Mouse (Mus musculus) kidney, adult 2 months (tissue): Measurements from ENCODE around the gene Dusp7. TPM values are rescaled to one million over a fixed set of nuclear protein-coding genes. Genes with fewer than 3 reads are reported as not detected.
A peak's percentile ranks its signal among the peaks of the same experiment; 100 is the strongest.

Experiments used
- DNase-seq: peaks from one replicate; pipeline ENCODE4 v3.0.0; 2021
- H3K27ac ChIP-seq: fragments of 200-500 bp; 2 replicates; pipeline ENCODE4 v1.5.1; 2012; ENCODE audit warnings: low read depth, low read length, control low read depth, inconsistent platforms; ENCODE audit not compliant: insufficient read depth
- H3K27me3 ChIP-seq: fragments of 200-500 bp; replicated peaks from 2 replicates; pipeline ENCODE4 v1.6.1; 2012; ENCODE audit warnings: mild to moderate bottlenecking, moderate library complexity, low read length, inconsistent platforms; ENCODE audit not compliant: control insufficient read depth, insufficient read depth
- H3K36me3 ChIP-seq: fragments of 200-500 bp; 2 replicates; pipeline ENCODE4 v1.6.1; 2012; ENCODE audit warnings: mild to moderate bottlenecking, moderate library complexity, low read length, inconsistent platforms; ENCODE audit not compliant: control insufficient read depth, insufficient read depth
- H3K4me1 ChIP-seq: fragments of 200-500 bp; 2 replicates; pipeline ENCODE4 v1.6.1; 2011; ENCODE audit warnings: low read length; ENCODE audit not compliant: control insufficient read depth, insufficient read depth
- H3K4me3 ChIP-seq: fragments of 200-500 bp; 2 replicates; pipeline ENCODE4 v1.5.1; 2011; ENCODE audit warnings: mild to moderate bottlenecking, low read depth, low read length, control low read depth; ENCODE audit not compliant: insufficient read depth
- CTCF ChIP-seq: fragments of 200-500 bp; conservative IDR thresholded peaks from 2 replicates; pipeline ENCODE4 v1.5.1; 2011; ENCODE audit warnings: low read depth, mild to moderate bottlenecking, control low read depth, low read length, moderate library complexity, mixed read lengths; ENCODE audit not compliant: insufficient read depth, insufficient read length
- POLR2A ChIP-seq: fragments of 200-500 bp; IDR thresholded peaks from one replicate; pipeline ENCODE4 v1.6.1; 2011; ENCODE audit warnings: low read depth, low read length, control low read depth
- WGBS: fragments of 180-500 bp; shearing (Covaris S2); methylation state at CpG from one replicate; pipeline ENCODE4 v1.1.7; 2018; 5-methylcytosine and 5-hydroxymethylcytosine counted together
- polyA plus RNA-seq: library from polyadenylated mRNA; depleted of rRNA; stranded (reverse); fragments of >200 nt; gene quantifications from 2 replicates; pipeline ENCODE4 v1.2.3, GENCODE M21; 2012

The Dusp7 gene
- polyA plus RNA-seq, 1 experiment, result 38.8 TPM

DNA sequence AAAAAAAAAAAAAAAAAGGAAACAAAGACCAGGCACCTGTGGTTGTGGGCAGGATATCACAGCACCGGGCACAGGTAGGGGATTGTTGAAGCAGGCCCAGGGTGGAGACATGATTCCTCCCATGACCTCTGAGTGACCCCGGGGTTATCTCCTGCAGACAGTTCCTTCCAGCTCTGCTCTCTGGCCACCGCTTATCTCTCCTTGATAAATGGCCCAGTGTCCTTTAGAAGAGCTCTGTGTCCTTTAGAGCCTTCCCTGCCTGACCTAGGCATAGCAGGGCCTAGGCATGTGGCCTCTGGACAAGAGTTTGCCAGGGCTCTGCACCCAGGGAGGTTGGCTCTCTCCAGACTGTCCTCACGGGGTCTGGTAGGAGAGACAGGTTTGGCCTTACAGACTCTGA lies 29.3 kb downstream of the Dusp7 start:
- DNase-seq, result peak; percentile 40
- Histone ChIP-seq H3K4me1 (peaks cover 19% of the 10 kb centered on the region), H3K36me3 (no peaks in the 10 kb centered on the region), H3K4me3 (no peak overlapping the region), H3K27me3 (no peaks in the 10 kb centered on the region), H3K27ac (no peak overlapping the region)
- TF ChIP-seq CTCF (no peak), POLR2A (no peak)
- 87% methylated on average over 4 of the region's 4 CpGs for WGBS

DNA sequence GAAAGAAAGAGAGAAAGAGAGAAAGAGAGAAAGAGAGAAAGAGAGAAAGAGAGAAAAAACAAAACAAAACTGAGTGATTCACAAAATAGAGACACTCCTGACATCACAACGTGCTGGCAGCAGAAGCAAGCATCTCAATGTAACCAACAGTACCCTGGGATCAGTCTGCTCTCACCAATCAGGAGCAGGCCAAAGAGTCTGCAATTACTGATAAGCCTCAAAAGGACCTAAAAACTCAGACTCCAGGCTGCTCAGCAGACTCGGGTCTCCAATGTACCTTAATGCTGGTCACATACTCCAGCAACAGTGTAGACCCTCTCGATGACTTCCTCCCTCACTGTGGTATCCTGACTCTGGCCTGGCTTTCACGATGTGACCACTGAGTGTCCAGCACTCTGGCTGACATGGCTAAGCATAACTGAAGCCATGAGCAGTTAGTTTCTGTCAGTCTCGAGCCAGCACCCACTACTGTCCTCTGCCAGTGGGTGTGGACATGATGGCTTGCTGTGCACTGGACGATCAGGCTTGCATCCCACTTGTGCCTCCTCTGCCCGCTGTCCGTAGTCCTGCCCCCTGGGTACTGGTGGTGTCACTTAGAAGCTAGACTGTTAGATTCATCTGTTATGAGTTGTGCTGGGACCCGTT lies 30.4 kb downstream of the Dusp7 start:
- H3K4me1 ChIP-seq, result peaks cover 13% of the 10 kb centered on the region
- no peaks in the 10 kb centered on the region for H3K36me3 ChIP-seq
- WGBS, result 64% methylated on average over 9 of the region's 9 CpGs
- DNase-seq, result no peak
- H3K27ac ChIP-seq, result no peak overlapping the region
- no peak for TF ChIP-seq POLR2A
- no peak for TF ChIP-seq CTCF
- H3K4me3 ChIP-seq, result no peak overlapping the region
- no peaks in the 10 kb centered on the region for H3K27me3 ChIP-seq

DNA sequence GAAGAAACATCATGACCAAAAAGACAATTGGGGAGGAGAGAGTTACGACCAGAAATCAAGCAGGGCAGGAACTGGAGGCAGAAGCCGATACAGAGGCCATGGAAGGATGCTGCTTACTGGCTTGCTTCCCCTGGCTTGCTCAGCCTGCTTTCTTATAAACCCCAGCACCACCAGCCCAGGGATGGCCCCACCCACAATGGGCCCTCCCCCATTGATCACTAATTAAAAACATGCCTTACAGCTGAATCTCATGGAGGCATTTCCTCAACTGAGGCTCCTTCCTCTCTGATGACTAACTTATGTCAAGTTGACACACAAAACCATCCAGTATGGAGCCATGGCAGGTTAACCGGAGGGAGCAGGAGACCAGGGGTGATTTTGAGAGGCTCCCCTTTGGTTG lies 31.4 kb downstream of the Dusp7 start:
- peaks cover 10% of the 10 kb centered on the region for H3K4me1 ChIP-seq
- no peaks in the 10 kb centered on the region for H3K27me3 ChIP-seq
- TF ChIP-seq POLR2A (no peak), CTCF (no peak)
- H3K36me3 ChIP-seq, result no peaks in the 10 kb centered on the region
- 85% methylated on average over 3 of the region's 3 CpGs for WGBS
- H3K4me3 ChIP-seq, result no peak overlapping the region
- no peak overlapping the region for H3K27ac ChIP-seq
- DNase-seq, result no peak

DNA sequence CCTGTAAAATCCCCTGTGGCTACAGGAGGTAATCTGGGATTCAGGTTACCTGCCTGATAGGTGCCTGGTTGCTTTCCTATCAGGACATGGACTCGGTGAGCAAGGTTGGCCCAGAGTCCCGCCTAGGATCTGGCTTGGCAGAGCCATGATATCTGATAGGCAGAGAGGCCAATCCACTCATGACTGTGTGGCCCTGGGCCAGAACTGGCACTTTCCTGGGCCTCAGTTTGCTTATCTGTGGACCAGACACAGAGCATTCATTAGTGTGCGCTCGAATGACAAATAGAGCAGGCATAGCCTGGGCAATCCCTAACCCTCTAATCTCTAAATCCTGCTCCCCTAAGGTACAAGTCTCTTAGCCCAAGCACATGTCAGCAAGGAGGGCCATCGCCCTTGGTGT lies 33.7 kb downstream of the Dusp7 start:
- peaks cover 24% of the 10 kb centered on the region for H3K4me1 ChIP-seq
- no peaks in the 10 kb centered on the region for H3K27me3 ChIP-seq
- no peak overlapping the region for H3K27ac ChIP-seq
- no peaks in the 10 kb centered on the region for H3K36me3 ChIP-seq
- WGBS, result 87% methylated on average over 5 of the region's 5 CpGs
- TF ChIP-seq POLR2A (no peak), CTCF (no peak)
- H3K4me3 ChIP-seq, result no peak overlapping the region
- no peak for DNase-seq

DNA sequence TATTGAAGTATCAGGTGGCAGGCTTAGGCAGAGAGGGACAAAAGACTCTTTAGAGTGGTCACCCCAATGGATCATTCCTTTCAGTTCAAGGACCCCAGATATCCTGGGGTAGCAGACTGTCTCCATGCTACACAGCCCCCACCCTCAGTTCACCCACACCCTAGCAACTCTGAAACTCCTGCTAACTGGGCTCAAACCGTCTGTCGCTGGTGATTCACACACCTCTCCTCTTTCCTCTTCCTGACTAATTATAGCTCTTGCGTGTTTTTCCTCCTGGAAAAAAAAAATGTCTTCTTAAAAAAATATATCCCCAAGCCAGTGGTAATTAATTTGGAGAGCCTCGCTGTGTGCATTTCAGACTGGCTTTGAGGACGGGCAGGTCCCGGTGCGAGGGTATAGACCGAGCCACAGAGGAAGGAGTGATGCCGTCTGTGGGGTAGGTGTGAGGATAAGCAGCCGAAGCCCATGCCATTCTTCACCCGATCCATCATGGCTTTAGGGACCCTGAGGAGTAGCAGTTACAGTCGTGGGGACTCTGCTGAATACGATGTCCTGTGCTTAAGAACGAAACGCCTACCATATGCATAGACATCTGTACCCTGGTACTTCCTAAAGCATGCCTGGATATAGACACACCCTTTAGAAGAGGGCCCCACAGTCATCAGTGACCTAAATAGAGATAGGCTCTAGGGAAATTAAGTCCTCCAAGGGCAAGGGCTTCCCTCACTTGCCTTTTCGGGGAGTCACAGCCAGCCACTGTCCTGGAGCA lies 34.4 kb downstream of the Dusp7 start:
- no peak for TF ChIP-seq CTCF
- no peak for TF ChIP-seq POLR2A
- H3K4me1 ChIP-seq, result peaks cover 23% of the 10 kb centered on the region
- no peak for DNase-seq
- no peaks in the 10 kb centered on the region for H3K36me3 ChIP-seq
- no peaks in the 10 kb centered on the region for H3K27me3 ChIP-seq
- no peak overlapping the region for H3K27ac ChIP-seq
- H3K4me3 ChIP-seq, result no peak overlapping the region
- WGBS, result 74% methylated on average over 16 of the region's 16 CpGs

DNA sequence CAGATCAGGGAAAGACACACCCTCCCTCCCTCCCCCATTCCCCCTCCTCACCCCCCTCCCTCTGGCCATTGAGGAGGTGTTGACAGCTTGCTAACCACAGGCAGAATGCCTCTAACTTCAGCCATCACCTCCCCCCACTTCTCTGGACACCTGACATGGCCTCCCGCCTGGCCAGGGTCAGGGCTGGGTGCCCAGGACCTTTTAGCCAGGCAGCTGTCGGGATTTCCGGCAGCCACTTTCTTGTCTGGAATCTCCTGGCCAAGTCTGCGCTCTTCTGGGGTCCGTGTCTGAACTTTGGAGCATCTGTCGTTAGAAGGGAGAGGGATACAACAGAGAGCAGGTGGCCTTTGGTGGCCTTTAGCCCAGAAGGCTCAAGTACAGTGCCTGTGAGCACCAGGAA lies 36.8 kb downstream of the Dusp7 start:
- peak; percentile 66 for DNase-seq
- peaks cover 14% of the 10 kb centered on the region for H3K4me1 ChIP-seq
- H3K4me3 ChIP-seq, result no peak overlapping the region
- no peak for TF ChIP-seq CTCF
- no peak for TF ChIP-seq POLR2A
- 22% methylated on average over 6 of the region's 6 CpGs for WGBS
- no peaks in the 10 kb centered on the region for H3K27me3 ChIP-seq
- H3K27ac ChIP-seq, result no peak overlapping the region
- no peaks in the 10 kb centered on the region for H3K36me3 ChIP-seq

DNA sequence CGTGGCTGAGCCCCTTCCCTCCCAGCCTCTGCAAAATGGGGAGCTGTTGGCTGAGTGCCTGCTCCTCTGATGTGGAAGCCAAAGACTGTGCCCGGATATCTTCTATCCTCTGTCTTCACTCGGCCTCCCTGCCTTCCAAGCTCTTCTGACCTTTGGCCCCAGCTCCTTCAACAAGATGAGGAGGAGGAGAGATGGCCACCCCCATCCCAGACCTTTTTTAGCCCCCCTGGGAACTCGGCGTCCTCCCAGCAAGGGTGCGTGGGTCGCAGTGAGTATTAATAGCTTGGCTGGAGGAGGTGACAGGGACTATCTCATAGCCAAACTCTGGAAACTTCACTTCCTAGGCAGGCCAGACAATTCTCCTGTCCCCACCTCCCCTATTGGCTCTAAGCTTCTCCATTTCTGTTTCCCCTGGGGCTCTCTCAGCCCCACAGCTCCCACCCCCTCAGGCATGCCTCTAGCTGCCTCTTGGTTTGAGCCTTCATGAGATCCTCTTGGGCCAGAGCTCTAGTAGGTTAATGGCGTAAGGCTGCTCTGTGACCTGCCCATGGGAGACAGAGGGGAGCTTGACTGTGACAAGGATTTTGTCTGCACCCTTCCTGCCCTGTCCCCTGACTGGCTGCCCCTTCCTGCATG lies 38.1 kb downstream of the Dusp7 start:
- peak; percentile 59 for DNase-seq
- no peak for TF ChIP-seq CTCF
- no peak for TF ChIP-seq POLR2A
- peaks cover 14% of the 10 kb centered on the region for H3K4me1 ChIP-seq
- no peak overlapping the region for H3K4me3 ChIP-seq
- no peaks in the 10 kb centered on the region for H3K27me3 ChIP-seq
- peak overlapping the region; percentile 7; the same call in 1 of the 2 replicates for H3K27ac ChIP-seq
- 40% methylated on average over 8 of the region's 8 CpGs for WGBS
- no peaks in the 10 kb centered on the region for H3K36me3 ChIP-seq
